Mouse (Mus musculus) CD4-positive helper T cell, adult 2 months (primary cell): Measurements from ENCODE around the gene Hadh.

Experiments used
- DNase-seq: peaks from one replicate; pipeline ENCODE4 v3.0.0-alpha.2; 2012; ENCODE audit warnings: low read depth, missing footprints, low spot score

Gene Hadh

GRCm38 (mm10) chr3:131271559-131272373 lies at the start of gene Hadh:
Gene Hadh (minus strand): TSS chr3:131272101.
- peak; percentile 92 for DNase-seq

GRCm38 (mm10) chr3:131320184-131320583 lies 48.3 kb upstream of the Hadh start:
- peak; percentile 69 for DNase-seq

- no peak for DNase-seq
Measured at GRCm38 (mm10) chr3:131318211-131318610, 46.3 kb upstream of the Hadh start.

- no peak for DNase-seq
Measured at GRCm38 (mm10) chr3:131317126-131317525, 45.2 kb upstream of the Hadh start.

- no peak for DNase-seq
Measured at GRCm38 (mm10) chr3:131315957-131316510, 44.1 kb upstream of the Hadh start.

- DNase-seq, result no peak
Measured at GRCm38 (mm10) chr3:131312340-131312739, 40.4 kb upstream of the Hadh start.

GRCm38 (mm10) chr3:131310572-131310971 lies 38.7 kb upstream of the Hadh start:
- no peak for DNase-seq

GRCm38 (mm10) chr3:131307811-131308210 lies 35.9 kb upstream of the Hadh start:
- DNase-seq, result no peak

- DNase-seq, result no peak
Measured at GRCm38 (mm10) chr3:131306255-131306654, 34.4 kb upstream of the Hadh start.

GRCm38 (mm10) chr3:131303320-131303714 lies 31.4 kb upstream of the Hadh start:
- no peak for DNase-seq

- DNase-seq, result peak; percentile 89
Measured at GRCm38 (mm10) chr3:131302452-131303319, 30.8 kb upstream of the Hadh start, which contains the start of gene Cyp2u1. Gene Cyp2u1 (minus strand): TSS chr3:131303227.

- peak; percentile 64 for DNase-seq
Measured at GRCm38 (mm10) chr3:131299908-131300307, 28.0 kb upstream of the Hadh start.

- no peak for DNase-seq
Measured at GRCm38 (mm10) chr3:131299078-131299477, 27.2 kb upstream of the Hadh start.

GRCm38 (mm10) chr3:131296893-131297292 lies 25.0 kb upstream of the Hadh start:
- no peak for DNase-seq

- DNase-seq, result no peak
Measured at GRCm38 (mm10) chr3:131295513-131296200, 23.8 kb upstream of the Hadh start.

GRCm38 (mm10) chr3:131294503-131294902 lies 22.6 kb upstream of the Hadh start:
- no peak for DNase-seq

- DNase-seq, result no peak
Measured at GRCm38 (mm10) chr3:131292959-131293358, 21.1 kb upstream of the Hadh start.

- no peak for DNase-seq
Measured at GRCm38 (mm10) chr3:131292349-131292748, 20.4 kb upstream of the Hadh start.

- no peak for DNase-seq
Measured at GRCm38 (mm10) chr3:131291890-131292289, 20.0 kb upstream of the Hadh start.

- DNase-seq, result no peak
Measured at GRCm38 (mm10) chr3:131274151-131274550, 2.2 kb upstream of the Hadh start.

- DNase-seq, result no peak
Measured at GRCm38 (mm10) chr3:131272374-131273100, 636 bp upstream of the Hadh start.
